Mouse (Mus musculus): ENCODE data around the gene Lhfpl2. TPM values are rescaled to one million over a fixed set of nuclear protein-coding genes. Genes with fewer than 3 reads are reported as not detected.

The Lhfpl2 gene
- total and polyA plus RNA-seq, 3 experiments: not detected

DNA sequence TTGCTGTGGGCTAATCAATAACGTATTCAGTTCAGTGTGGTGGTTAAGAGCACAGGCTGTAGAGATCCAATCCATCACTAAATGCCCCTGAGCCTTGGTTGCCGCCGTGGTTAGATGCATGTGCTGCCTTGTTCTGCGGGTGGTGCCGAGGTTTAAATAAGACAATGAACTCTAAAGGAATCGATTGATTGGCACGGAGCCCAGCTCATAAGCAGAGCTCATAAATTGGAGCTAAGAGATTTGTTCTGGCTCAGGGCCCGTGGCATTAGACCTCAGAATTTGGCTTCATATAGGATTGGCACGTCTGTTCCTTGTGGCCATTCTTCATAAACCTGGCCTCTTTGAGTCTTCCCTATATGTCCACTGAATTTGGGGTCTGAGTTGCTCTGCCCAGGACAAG is 29.5 kb downstream of the Lhfpl2 start:
- in situ Hi-C loops (cut with MboI; ENCODE audit: low pct_ligation_motif_present, low pct_unique_long_range_greater_than_20kb, low sequenced_read_pairs): no loop called here

DNA sequence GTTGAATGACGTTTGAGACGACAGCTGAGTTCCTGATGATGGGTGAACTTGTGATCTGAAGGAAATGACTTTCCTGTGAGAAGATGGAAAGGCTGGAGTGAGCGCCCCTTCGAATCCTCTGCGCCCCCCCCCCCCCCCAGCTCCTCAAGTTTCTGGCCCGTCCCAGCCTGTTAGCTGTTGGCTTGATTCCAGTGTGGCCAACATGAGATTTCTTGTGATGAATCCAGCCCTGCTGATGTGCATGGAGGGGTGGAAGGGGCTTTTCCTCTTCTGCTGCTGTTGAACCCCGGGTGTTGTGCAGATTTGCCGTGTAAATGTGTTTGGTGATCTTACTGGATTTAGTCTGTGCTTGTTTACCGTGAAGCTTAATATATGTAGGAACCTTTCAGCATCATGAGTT is 31.2 kb downstream of the Lhfpl2 start:
- dilution Hi-C loops (cut with MboI; ENCODE audit: extremely low pct_ligation_motif_present, extremely low pct_unique_long_range_greater_than_20kb, low sequenced_read_pairs): no loop called here
- no peaks in the 10 kb centered on the region for H3K9me3 ChIP-seq (replicated peaks; ENCODE audit: low read length)
- no peak overlapping the region for H3K4me2 ChIP-seq (ENCODE audit: insufficient read depth, low read depth, poor library complexity, severe bottlenecking)
- H3K27ac ChIP-seq (ENCODE audit: insufficient read depth, low read depth): no peak overlapping the region
- peaks cover 0 to 11% of the 10 kb centered on the region in 2 experiments; a peak in 1 of 4 replicates for H3K4me1 ChIP-seq (ENCODE audit: control insufficient read depth in 1 of 2, insufficient read depth in 2 of 2)
- H3K4me3 ChIP-seq (replicated peaks in 1 of 3; ENCODE audit: low read depth in 2 of 3, low read length in 2 of 3, poor library complexity in 1 of 3): no peak overlapping the region
- no peaks in the 10 kb centered on the region for H3K27me3 ChIP-seq (replicated peaks)
- H3K79me2 ChIP-seq (replicated peaks; ENCODE audit: control insufficient read depth, extremely low read depth, insufficient read depth, poor library complexity, severe bottlenecking): no peaks in the 10 kb centered on the region
- DNase-seq (ENCODE audit: extremely low read depth): no peak
- in situ Hi-C loops (cut with MboI; ENCODE audit: low pct_ligation_motif_present, low pct_unique_long_range_greater_than_20kb, low sequenced_read_pairs): no loop called here
- TF ChIP-seq IRF4 (IDR thresholded peaks at IDR 0.05; ENCODE audit: low read depth, low read length): no peak
- TF ChIP-seq MAX (IDR thresholded peaks at IDR 0.05; ENCODE audit: low read length): no peak
- no peak for TF ChIP-seq MYC (IDR thresholded peaks at IDR 0.05; ENCODE audit: low read depth, low read length)
- no peak for TF ChIP-seq MEF2A (IDR thresholded peaks at IDR 0.05; ENCODE audit: borderline replicate concordance, low read depth, low read length)
- TF ChIP-seq ELF1 (IDR thresholded peaks at IDR 0.05; ENCODE audit: low read depth, low read length): no peak
- TF ChIP-seq NRF1 (IDR thresholded peaks at IDR 0.05; ENCODE audit: low read depth, low read length): no peak
- no peak for TF ChIP-seq E2F4 (IDR thresholded peaks at IDR 0.05; ENCODE audit: insufficient replicate concordance, low read depth, low read length)
- TF ChIP-seq ZMIZ1 (IDR thresholded peaks at IDR 0.05; ENCODE audit: low read depth, low read length): no peak
- TF ChIP-seq RAD21 (IDR thresholded peaks at IDR 0.05; ENCODE audit: low read depth, low read length): no peak
- TF ChIP-seq MAZ (IDR thresholded peaks at IDR 0.05; ENCODE audit: low read depth, low read length): no peak
- TF ChIP-seq UBTF (IDR thresholded peaks at IDR 0.05; ENCODE audit: low read depth, low read length): no peak
- TF ChIP-seq HCFC1 (IDR thresholded peaks at IDR 0.05; ENCODE audit: low read depth, low read length): no peak
- no peak for TF ChIP-seq ZKSCAN1 (IDR thresholded peaks at IDR 0.05; ENCODE audit: borderline replicate concordance, low read depth, low read length)
- no peak for TF ChIP-seq TCF12 (IDR thresholded peaks at IDR 0.05; ENCODE audit: low read depth, low read length)
- TF ChIP-seq CHD1 (IDR thresholded peaks at IDR 0.05; ENCODE audit: low read depth, low read length): no peak
- no peak for TF ChIP-seq MXI1 (IDR thresholded peaks at IDR 0.05; ENCODE audit: low read depth, low read length)
- TF ChIP-seq KAT2A (IDR thresholded peaks at IDR 0.05; ENCODE audit: insufficient replicate concordance, low read length): no peak
- no peaks in the 10 kb centered on the region for H3K36me3 ChIP-seq (replicated peaks in 1 of 2; ENCODE audit: control insufficient read depth in 1 of 2, insufficient read depth in 1 of 2, low read length in 1 of 2)
- H3K9ac ChIP-seq (ENCODE audit: insufficient read depth, low read depth): no peak overlapping the region

More for the DNA sequence above, 29.5 kb downstream of the Lhfpl2 start:
- no peaks in the 10 kb centered on the region for H3K27me3 ChIP-seq (replicated peaks)
- no peak overlapping the region for H3K4me2 ChIP-seq (ENCODE audit: insufficient read depth, low read depth, poor library complexity, severe bottlenecking)
- no peaks in the 10 kb centered on the region for H3K9me3 ChIP-seq (replicated peaks; ENCODE audit: low read length)
- DNase-seq (ENCODE audit: extremely low read depth): no peak
- peaks cover 0 to 11% of the 10 kb centered on the region in 2 experiments; a peak in 1 of 4 replicates for H3K4me1 ChIP-seq (ENCODE audit: control insufficient read depth in 1 of 2, insufficient read depth in 2 of 2)
- dilution Hi-C loops (cut with MboI; ENCODE audit: extremely low pct_ligation_motif_present, extremely low pct_unique_long_range_greater_than_20kb, low sequenced_read_pairs): no loop called here
- no peak overlapping the region for H3K9ac ChIP-seq (ENCODE audit: insufficient read depth, low read depth)
- H3K36me3 ChIP-seq (replicated peaks in 1 of 2; ENCODE audit: control insufficient read depth in 1 of 2, insufficient read depth in 1 of 2, low read length in 1 of 2): no peaks in the 10 kb centered on the region
- H3K79me2 ChIP-seq (replicated peaks; ENCODE audit: control insufficient read depth, extremely low read depth, insufficient read depth, poor library complexity, severe bottlenecking): no peaks in the 10 kb centered on the region
- no peak overlapping the region for H3K27ac ChIP-seq (ENCODE audit: insufficient read depth, low read depth)
- H3K4me3 ChIP-seq (replicated peaks in 1 of 3; ENCODE audit: low read depth in 2 of 3, low read length in 2 of 3, poor library complexity in 1 of 3): no peak overlapping the region
- TF ChIP-seq JUN (IDR thresholded peaks at IDR 0.05; ENCODE audit: insufficient read depth, low read depth, low read length) (no peak), ZC3H11A (IDR thresholded peaks at IDR 0.05; ENCODE audit: low read depth, low read length) (no peak), CHD1 (IDR thresholded peaks at IDR 0.05; ENCODE audit: low read depth, low read length) (no peak), KAT2A (IDR thresholded peaks at IDR 0.05; ENCODE audit: insufficient replicate concordance, low read length) (no peak), MAX (IDR thresholded peaks at IDR 0.05; ENCODE audit: low read length) (no peak), EP300 (IDR thresholded peaks at IDR 0.05; ENCODE audit: low read length) (no peak), USF2 (conservative IDR thresholded peaks at IDR 0.05; ENCODE audit: low read depth, low read length) (no peak), SIN3A (IDR thresholded peaks at IDR 0.05; ENCODE audit: low read length) (no peak)
